Mouse (Mus musculus): ENCODE measurements around the gene Fam13c.

Fam13c gene

DNA sequence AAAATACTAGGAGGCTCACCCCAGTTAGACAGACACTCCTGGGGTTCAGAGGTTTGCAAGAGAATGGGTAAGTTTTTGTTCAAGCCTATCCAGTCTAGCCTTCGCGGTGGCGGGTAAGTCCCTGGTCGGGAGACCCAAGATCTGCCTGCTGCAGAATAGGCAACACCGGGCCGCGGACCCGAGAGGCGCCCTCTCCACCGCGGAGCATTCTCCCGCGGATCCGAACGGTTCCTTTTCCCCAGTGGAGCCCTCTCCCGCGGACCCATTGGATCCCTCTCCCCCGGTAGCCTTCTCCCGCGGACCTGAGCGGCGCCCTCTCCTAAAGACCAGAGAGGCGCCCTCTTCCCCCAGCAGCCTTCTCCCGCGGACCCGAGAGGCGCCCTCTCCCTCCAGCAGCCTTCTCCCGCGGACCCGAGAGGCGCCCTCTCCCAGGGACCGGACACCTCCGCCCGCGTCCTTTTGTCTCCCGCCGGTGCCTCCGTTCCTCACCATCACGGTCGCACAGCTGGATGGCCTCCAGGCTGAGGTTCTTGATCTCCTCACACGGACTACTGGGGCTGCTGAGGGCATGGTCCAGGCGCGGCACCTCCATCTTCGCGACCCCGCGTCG lies 158.3 kb downstream of the Fam13c start:
- DNase-seq (ENCODE audit: extremely low read depth, insufficient read length, low spot score) = no peak

DNA sequence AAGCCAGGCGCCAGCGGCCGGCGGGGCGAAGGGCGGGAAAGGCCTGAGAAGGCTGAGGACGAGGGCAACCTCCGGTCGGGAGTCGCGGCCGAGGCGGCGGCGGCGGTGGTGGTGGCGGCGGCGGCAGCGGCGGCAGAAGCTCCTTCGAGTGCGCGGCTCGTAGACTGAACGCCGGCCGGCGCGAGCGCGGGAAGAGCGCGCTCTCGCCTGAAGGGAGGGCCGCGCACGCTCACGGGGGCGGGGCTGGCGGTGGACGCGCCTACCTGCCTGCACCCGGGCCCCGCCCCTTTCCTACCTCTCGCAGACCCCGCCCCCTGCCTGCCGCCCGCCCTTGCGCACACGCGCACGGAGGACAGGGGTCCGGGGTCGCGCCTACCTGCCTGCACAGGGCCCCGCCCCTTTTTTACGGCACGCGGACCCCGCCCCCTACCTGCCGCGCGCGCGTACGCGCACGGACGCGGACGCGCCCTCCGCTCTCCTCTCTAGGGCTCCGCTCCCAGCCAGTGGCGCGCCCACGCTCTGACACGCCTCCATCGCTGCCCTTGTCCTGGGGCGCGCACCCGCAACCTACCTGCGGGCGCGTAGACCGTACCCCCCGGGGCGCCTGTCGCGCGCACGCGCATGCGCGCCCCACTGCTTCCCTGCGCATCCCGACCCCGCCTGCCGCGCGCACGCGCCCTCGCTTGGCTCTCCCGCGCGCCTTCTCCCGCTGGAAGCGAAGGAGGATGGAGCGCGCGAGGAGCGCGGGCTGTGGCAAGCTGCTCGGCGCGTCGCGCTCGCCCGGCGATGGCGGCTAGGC lies 159.0 kb downstream of the Fam13c start:
- no peak for DNase-seq (ENCODE audit: extremely low read depth, insufficient read length, low spot score)

DNA sequence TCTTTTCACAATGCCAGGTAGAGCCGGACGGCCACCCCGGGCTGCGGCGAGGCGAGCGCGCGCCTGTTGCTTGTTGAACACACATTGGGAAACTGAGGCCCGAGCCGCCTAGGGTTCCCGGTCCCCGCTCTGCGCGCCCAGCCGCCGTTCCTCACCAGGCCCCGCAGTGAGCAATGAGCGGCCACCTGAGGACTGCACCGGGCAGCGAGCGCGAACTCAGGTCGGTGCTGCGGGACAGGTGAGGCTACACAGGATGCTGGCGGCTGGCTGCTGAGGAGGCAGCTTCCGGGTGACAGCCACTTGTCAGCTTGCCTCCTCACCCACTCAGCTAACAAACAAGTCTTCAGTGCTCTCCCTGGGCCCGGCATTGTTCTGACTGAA lies 159.6 kb downstream of the Fam13c start:
- no peak for DNase-seq (ENCODE audit: extremely low read depth, insufficient read length, low spot score)
